Mouse (Mus musculus) liver, adult 2 months (tissue): ENCODE data around the gene Ciz1.

ENCODE experiments used
- CTCF ChIP-seq: fragments of 200-500 bp; IDR thresholded peaks from 2 replicates; pipeline ENCODE4 v1.5.1; 2011; ENCODE audit warnings: low read depth, low read length, control low read depth
- POLR2A ChIP-seq: fragments of 200-500 bp; IDR thresholded peaks from 2 replicates; pipeline ENCODE4 v1.6.1; 2011; ENCODE audit warnings: low read length, control low read depth; ENCODE audit not compliant: insufficient read depth; ENCODE audit errors: extremely low read depth

DNA sequence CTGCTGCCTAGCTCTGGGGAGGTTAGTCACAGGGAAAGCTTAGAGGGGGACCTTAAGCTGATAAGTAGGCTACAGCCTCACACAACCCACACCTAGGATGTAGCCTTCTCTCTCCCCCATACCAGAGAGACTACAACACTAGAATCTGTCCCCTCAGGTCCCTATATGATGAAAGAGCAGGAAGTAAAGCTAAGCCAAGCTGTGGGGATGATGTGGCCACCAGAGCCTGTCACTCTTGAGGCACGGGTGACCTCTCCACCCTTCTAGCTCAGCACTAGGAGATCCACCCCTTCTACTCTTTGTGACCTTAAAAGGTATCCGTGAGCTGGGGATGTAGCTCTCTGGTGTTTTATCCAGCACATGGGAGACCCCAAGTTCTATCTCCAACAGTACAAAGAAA, 37.0 kb downstream of the Ciz1 start:
- TF ChIP-seq CTCF (no peak), POLR2A (no peak)
